Mouse (Mus musculus): ENCODE data around the gene Pnrc2.
A peak's percentile ranks its signal among the peaks of the same experiment; 100 is the strongest.

Gene Pnrc2

GRCm38 (mm10) chr4:135891539-135891938 is 17.9 kb upstream of the Pnrc2 start:
- DNase-seq (ENCODE audit: low read depth, low spot score) = no peak

GRCm38 (mm10) chr4:135889884-135890283 is 16.2 kb upstream of the Pnrc2 start:
- peak; percentile 89 for DNase-seq (ENCODE audit: low read depth, low spot score)

GRCm38 (mm10) chr4:135889146-135889883 is 15.7 kb upstream of the Pnrc2 start:
- no peak for DNase-seq (ENCODE audit: low read depth, low spot score)

GRCm38 (mm10) chr4:135888448-135889057 is 14.9 kb upstream of the Pnrc2 start:
- DNase-seq (ENCODE audit: low read depth, low spot score) = no peak

GRCm38 (mm10) chr4:135886184-135886583 is 12.5 kb upstream of the Pnrc2 start:
- no peak for DNase-seq (ENCODE audit: low read depth, low spot score)

- DNase-seq (ENCODE audit: low read depth, low spot score) = no peak
These were observed 12.0 kb upstream of the Pnrc2 start for GRCm38 (mm10) chr4:135885676-135886075.

GRCm38 (mm10) chr4:135884531-135884930 is 10.9 kb upstream of the Pnrc2 start:
- no peak for DNase-seq (ENCODE audit: low read depth, low spot score)

- DNase-seq (ENCODE audit: low read depth, low spot score) = no peak
These were observed 10.3 kb upstream of the Pnrc2 start for GRCm38 (mm10) chr4:135883881-135884516.

GRCm38 (mm10) chr4:135883401-135883851 is 9.8 kb upstream of the Pnrc2 start:
- no peak for DNase-seq (ENCODE audit: low read depth, low spot score)

GRCm38 (mm10) chr4:135882023-135882422 is 8.4 kb upstream of the Pnrc2 start:
- DNase-seq (ENCODE audit: low read depth, low spot score) = no peak

GRCm38 (mm10) chr4:135880576-135880975 is 6.9 kb upstream of the Pnrc2 start:
- no peak for DNase-seq (ENCODE audit: low read depth, low spot score)

GRCm38 (mm10) chr4:135880018-135880417 is 6.4 kb upstream of the Pnrc2 start:
- DNase-seq (ENCODE audit: low read depth, low spot score) = no peak

- DNase-seq (ENCODE audit: low read depth, low spot score) = no peak
These were observed 5.4 kb upstream of the Pnrc2 start for GRCm38 (mm10) chr4:135879021-135879420.

GRCm38 (mm10) chr4:135877742-135878141 is 4.1 kb upstream of the Pnrc2 start:
- DNase-seq (ENCODE audit: low read depth, low spot score) = peak; percentile 58

- peak; percentile 93 for DNase-seq (ENCODE audit: low read depth, low spot score)
These were observed 3.0 kb upstream of the Pnrc2 start for GRCm38 (mm10) chr4:135876583-135877020.

- DNase-seq (ENCODE audit: low read depth, low spot score) = no peak
These were observed 2.4 kb upstream of the Pnrc2 start for GRCm38 (mm10) chr4:135875991-135876582.

- DNase-seq (ENCODE audit: low read depth, low spot score) = no peak
These were observed 1.9 kb upstream of the Pnrc2 start for GRCm38 (mm10) chr4:135875546-135875945.

GRCm38 (mm10) chr4:135874564-135875535 is 1.2 kb upstream of the Pnrc2 start:
- DNase-seq (ENCODE audit: low read depth, low spot score) = no peak

GRCm38 (mm10) chr4:135872589-135873391 is 860 bp downstream of the Pnrc2 start:
- DNase-seq (ENCODE audit: low read depth, low spot score) = no peak

- DNase-seq (ENCODE audit: low read depth, low spot score) = no peak
These were observed 1.6 kb downstream of the Pnrc2 start for GRCm38 (mm10) chr4:135872015-135872414.

Data from brain, adult 2 months (tissue).